Mouse (Mus musculus): ENCODE results near the gene Zfp366. TPM values are rescaled to one million over a fixed set of nuclear protein-coding genes. Genes with fewer than 3 reads are reported as not detected.
A peak's percentile ranks its signal among the peaks of the same experiment; 100 is the strongest.

Zfp366 gene
- polyA plus RNA-seq (2012; ENCODE audit: insufficient read depth, insufficient read length, missing spikeins) = 2.8 and 6.6 TPM in 2 replicates

DNA sequence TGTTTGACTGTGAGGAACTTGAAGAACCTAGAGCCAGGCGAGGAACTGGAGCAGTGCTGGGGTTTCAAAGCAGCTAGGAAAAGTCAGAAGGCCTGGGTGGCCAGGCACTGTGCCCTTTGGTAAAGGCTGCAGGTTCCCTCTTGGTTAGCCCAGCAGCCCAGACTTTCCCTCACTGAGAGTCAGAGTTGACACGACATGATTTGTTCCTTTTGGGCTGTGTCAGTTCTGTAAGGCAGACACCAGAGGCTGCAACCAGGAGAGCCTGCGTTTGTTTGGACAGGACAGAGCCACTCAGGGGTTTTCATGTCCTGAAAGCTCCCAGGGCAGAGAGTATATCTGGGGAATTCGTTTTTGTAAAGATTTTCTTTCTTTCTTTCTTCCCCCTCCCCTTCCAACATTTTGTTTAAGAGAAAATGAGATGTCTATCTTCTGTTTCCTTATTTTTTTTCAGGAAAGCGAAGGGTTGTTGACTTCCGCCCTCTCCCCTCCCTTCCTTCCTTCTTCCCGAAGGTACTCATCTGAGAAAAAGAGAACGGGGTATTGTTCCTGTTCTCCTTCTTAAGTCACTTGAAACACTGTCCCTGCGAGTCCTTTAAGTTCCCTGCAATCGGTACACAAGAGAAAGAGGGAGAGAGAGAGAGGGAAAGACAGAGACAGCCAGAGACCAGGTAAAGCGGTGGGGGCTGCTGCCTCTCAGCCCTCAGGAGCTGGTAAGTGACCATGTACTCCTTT, at the start of gene Zfp366:
TSS of gene Zfp366 (plus strand) at position 669 of the 732 bp plus-strand sequence.
- peak within 1 kb of the TSS; percentile 99 for H3K27ac ChIP-seq (replicated peaks; ENCODE audit: low read depth, low read length)
- peak within 1 kb of the TSS; percentile 80 for H3K4me3 ChIP-seq (ENCODE audit: insufficient read depth, low read depth, low read length)
- peaks cover 15% of the 10 kb centered on the region for H3K4me1 ChIP-seq (ENCODE audit: control insufficient read depth, insufficient read depth, insufficient read length, low read length)

DNA sequence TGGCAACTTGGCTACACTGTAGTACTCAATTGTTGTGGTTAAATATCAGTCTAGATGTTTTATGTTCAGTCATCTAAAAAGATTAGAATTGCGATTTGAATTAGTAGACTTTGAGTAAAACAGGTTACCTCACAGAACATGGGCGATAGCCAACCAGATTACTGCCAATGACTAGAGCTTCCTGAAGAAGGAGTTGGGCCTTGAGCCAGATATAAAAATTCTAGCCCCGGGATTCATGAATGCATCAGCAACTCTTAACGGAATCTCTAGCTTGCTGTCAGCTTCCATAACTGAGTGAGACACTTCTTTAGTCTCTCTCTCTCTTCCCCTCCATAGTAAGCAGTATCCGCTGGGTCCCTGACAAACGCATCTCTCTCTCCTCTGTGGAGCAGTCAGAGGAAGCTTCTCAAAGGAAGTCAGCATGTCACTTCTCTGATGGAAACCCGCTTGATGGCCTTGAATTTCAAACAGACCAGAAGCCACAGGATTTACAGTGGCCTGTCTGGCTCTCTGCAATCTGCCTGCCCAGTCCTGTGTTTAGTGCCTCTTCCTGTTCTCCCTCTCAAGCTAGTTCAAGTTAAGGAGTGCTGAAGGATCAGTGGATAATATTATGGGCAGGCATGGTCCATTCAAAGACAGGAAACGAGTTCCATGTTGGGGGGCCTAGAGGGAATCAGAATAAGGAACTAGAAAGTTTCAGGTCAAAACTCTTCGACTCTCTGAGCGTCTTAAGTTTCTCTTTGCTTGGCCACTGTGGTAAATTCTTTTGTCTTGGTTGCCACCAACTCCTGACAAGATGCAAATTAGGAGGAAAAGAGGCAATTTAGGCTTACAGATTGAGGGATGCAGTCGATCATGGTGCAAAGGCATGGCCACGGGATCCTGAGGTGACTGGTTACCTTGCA, 46.0 kb upstream of the Zfp366 start:
- Histone ChIP-seq H3K27ac (replicated peaks; ENCODE audit: low read depth, low read length) (no peak overlapping the region), H3K4me1 (ENCODE audit: control insufficient read depth, insufficient read depth, insufficient read length, low read length) (no peaks in the 10 kb centered on the region), H3K4me3 (ENCODE audit: insufficient read depth, low read depth, low read length) (no peak overlapping the region)

DNA sequence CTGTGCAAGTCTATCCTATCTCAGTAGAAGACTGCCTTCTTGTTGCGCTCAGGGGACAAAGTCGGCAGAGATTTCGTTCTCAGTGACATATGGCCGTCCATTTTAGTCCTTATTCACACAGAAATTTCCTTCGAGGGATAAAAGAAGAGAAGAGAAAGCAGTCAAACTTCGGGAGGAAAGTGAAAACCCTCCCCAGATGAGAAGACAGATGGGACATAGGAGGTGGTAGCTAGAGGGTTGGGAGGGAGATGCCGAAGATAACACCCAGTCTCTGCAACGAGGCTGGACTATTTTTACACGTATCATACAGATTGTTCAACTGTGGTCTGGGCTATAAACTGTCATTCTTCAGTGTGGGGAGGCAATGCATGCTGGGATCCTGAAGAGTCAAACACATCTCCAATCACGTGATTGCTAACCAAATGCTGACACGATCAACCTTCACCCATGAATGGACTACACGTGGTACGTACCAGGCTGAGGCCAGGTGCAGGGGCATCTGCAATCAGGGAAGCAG, 38.2 kb upstream of the Zfp366 start:
- Histone ChIP-seq H3K27ac (replicated peaks; ENCODE audit: low read depth, low read length) (no peak overlapping the region), H3K4me3 (ENCODE audit: insufficient read depth, low read depth, low read length) (no peak overlapping the region), H3K4me1 (ENCODE audit: control insufficient read depth, insufficient read depth, insufficient read length, low read length) (no peaks in the 10 kb centered on the region)

DNA sequence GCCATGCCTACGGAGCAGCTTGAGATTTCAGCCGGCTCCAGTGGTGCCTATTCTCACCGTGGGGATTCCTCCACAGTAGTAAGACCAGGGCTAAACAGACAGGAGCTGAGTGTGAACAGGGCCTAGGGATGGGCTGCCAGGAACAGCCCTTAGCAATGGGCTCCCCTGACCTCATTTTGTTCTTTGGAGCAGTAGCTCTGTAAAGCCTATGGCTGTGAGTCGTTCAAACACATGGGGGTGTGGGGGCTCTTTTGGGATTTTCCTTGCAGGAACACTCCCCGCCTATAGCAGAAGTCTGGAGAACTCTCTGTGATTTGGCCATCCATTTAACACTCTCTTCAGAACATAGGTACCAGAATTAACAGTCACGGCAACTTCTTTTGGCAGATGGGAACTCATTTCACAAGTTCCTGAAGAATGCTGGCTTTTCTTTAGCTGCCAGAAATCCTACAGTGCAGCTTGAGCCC, 36.9 kb upstream of the Zfp366 start:
- no peaks in the 10 kb centered on the region for H3K4me1 ChIP-seq (ENCODE audit: control insufficient read depth, insufficient read depth, insufficient read length, low read length)

DNA sequence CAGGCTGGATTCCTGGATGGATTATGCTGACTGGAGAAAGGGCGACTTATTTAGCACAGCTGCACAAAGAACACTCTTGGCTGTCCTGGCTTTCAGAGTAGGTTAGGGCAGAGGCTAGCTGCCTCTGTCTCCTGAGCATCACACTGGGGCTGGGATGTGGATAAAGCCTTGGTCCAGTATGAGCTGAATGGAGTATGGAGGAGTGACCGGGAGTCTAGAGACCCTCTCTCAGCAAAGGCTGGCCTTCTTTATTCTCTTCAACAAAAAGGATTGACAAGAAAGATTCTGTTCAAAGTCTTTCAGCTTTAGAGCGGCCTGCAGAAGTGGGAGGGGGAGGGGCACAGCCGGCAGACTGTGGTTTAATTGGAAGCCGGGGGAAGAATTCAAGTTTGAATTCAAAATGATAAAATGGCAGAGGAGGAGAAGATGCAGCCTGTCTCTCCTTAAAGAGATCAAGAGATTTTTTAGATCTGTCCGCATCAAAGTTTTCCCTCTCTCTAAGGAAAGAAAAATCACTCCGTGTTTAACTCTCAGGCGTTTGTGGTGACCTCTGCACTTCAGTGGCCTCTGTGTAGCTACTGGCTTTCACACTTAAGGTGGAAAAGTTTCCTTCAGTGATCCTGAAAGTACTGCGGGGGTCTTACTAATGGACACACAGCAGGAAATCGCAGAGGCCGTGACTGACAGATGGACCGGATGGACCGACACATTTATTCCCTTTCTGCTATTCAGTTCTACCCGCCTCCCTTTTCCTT, 34.9 kb upstream of the Zfp366 start:
- no peak overlapping the region for H3K27ac ChIP-seq (replicated peaks; ENCODE audit: low read depth, low read length)

More for the DNA sequence above, 36.9 kb upstream of the Zfp366 start:
- H3K27ac ChIP-seq (replicated peaks; ENCODE audit: low read depth, low read length) = no peak overlapping the region
- H3K4me3 ChIP-seq (ENCODE audit: insufficient read depth, low read depth, low read length) = no peak overlapping the region

DNA sequence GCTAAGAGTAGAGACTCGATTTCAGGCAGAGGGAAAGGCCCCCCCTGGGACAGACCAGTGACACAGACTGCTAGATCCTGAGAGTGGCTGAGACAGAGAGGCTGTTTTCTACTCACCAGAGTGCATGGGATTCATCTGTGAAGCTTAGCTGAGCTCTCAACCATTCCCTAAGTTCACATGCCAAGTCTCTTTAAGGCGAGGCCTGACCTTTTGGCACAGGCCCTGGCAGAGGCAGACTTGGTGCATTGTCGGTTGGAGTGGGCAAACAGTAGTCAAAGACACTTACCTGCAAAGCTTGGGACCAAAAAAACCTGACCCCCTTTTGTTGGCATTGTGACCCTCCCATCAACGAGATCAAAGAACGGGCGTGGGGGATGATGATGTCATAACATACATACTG, 34.0 kb upstream of the Zfp366 start:
- no peak overlapping the region for H3K4me3 ChIP-seq (ENCODE audit: insufficient read depth, low read depth, low read length)
- no peaks in the 10 kb centered on the region for H3K4me1 ChIP-seq (ENCODE audit: control insufficient read depth, insufficient read depth, insufficient read length, low read length)
- H3K27ac ChIP-seq (replicated peaks; ENCODE audit: low read depth, low read length) = no peak overlapping the region

More for the DNA sequence above, 34.9 kb upstream of the Zfp366 start:
- H3K4me1 ChIP-seq (ENCODE audit: control insufficient read depth, insufficient read depth, insufficient read length, low read length) = no peaks in the 10 kb centered on the region
- no peak overlapping the region for H3K4me3 ChIP-seq (ENCODE audit: insufficient read depth, low read depth, low read length)

DNA sequence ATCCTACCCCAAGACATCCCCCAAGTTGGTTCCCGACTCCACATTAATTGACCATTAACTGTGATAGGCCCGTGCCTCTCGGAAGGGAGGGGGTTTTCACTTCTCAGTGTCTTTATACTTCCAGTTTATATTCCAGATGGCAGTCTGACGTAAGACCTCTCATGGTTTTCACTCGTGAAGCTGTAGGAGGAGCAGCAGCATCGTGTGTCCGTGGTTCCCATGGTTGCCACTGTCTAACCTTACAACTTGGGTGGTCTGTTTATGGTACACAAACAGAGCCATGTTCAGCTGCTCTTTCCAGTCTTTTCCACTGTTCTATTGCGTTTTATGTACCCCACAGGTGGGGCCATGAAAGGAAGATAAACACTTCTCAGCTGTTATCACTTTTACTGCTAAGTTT, 33.5 kb upstream of the Zfp366 start:
- H3K27ac ChIP-seq (replicated peaks; ENCODE audit: low read depth, low read length) = no peak overlapping the region
- no peaks in the 10 kb centered on the region for H3K4me1 ChIP-seq (ENCODE audit: control insufficient read depth, insufficient read depth, insufficient read length, low read length)
- H3K4me3 ChIP-seq (ENCODE audit: insufficient read depth, low read depth, low read length) = no peak overlapping the region

DNA sequence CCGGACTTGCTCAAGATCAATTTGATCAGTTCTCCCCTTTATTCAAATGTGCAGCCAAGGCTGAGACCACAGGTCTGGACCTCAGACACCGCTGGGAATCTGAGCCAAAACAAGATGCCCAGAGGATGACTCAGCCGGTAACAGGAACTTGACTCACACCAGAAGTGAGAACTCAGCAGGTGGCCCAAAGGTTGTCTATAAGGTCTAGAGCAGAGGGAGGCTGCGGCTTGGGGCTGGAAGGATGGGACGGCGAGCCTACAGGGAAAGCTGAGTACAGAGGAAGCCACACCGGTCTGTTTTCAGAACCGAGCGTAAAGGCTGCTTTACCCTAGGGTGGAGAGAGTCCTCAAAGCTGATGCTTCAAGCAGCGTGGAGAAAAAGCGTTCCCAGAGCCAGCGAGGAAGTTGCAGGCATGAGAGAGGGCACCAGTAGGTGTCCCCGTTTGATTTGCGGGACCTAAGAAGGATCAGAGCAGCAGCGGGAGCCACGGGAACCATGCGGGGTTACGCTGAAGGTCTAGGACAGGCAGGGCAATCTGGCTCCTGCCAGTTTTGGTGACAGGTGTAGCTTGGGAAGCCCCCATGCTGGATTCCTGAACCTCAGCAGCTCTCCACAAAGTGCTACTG, 32.2 kb upstream of the Zfp366 start:
- Histone ChIP-seq H3K4me3 (ENCODE audit: insufficient read depth, low read depth, low read length) (no peak overlapping the region), H3K27ac (replicated peaks; ENCODE audit: low read depth, low read length) (no peak overlapping the region)

DNA sequence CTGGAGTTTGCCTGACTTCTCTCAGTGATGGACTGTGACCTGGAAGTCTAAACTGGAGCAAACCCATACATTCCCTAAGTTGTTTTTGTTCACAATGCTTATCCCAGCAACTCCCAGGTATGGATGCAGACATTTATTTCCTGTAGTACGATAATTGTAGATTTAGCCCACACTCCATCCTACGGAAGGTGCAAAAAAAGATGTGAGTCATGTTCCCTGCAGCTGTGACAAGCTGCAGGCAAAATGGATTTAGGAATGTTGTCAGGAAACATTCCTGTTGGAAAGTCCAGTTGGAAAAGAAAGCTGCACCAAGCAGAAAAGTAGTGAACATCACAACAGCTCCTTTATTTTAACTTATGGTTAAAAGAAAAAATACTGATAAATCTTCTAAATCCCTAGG, 26.9 kb upstream of the Zfp366 start:
- no peaks in the 10 kb centered on the region; the same call in 1 of the 2 replicates for H3K4me1 ChIP-seq (ENCODE audit: control insufficient read depth, insufficient read depth, insufficient read length, low read length)
- no peak overlapping the region for H3K4me3 ChIP-seq (ENCODE audit: insufficient read depth, low read depth, low read length)
- H3K27ac ChIP-seq (replicated peaks; ENCODE audit: low read depth, low read length) = no peak overlapping the region

More for the DNA sequence above, 32.2 kb upstream of the Zfp366 start:
- no peaks in the 10 kb centered on the region for H3K4me1 ChIP-seq (ENCODE audit: control insufficient read depth, insufficient read depth, insufficient read length, low read length)

DNA sequence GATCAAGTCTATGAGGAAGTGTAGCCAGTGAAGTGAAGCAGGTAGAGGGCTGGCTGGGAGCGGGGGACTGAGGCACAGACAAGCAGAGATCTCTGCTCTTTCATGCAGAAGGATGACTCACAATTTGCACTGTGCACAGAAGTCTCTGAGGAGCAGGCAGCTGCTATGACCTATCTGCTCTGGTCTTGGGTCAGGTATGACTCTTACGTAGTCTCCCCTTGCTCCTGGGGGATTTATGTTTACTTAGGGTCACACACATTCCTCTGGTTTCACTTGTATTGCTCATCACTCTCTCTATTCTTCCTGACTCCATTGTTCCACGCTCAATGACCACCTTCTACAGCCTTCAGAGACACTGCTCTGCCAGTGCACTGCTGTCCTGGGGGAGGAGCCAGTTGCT, 25.9 kb upstream of the Zfp366 start:
- H3K27ac ChIP-seq (replicated peaks; ENCODE audit: low read depth, low read length) = no peak overlapping the region
- H3K4me1 ChIP-seq (ENCODE audit: control insufficient read depth, insufficient read depth, insufficient read length, low read length) = no peaks in the 10 kb centered on the region; the same call in 1 of the 2 replicates
- no peak overlapping the region for H3K4me3 ChIP-seq (ENCODE audit: insufficient read depth, low read depth, low read length)

DNA sequence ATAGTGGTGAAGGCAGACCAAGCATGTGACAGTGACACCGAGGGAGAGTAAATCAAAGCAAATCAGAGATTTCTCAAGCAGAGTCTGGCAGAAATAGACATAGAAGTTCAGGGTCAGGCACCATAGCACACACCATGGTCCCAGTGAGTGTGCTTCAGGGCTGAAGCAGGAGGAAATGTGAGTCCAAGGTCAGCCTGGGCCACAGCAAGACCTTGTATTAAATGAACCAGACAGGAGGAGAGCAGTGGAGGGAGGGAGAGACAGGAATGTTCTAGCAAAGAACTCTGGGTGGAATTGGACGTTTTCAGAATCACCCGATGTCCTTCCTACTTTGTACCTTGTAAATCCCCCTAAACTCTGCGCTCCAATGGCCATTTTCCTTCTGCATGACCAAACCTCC, 21.6 kb upstream of the Zfp366 start:
- Histone ChIP-seq H3K27ac (replicated peaks; ENCODE audit: low read depth, low read length) (no peak overlapping the region), H3K4me3 (ENCODE audit: insufficient read depth, low read depth, low read length) (no peak overlapping the region), H3K4me1 (ENCODE audit: control insufficient read depth, insufficient read depth, insufficient read length, low read length) (no peaks in the 10 kb centered on the region; the same call in 1 of the 2 replicates)

DNA sequence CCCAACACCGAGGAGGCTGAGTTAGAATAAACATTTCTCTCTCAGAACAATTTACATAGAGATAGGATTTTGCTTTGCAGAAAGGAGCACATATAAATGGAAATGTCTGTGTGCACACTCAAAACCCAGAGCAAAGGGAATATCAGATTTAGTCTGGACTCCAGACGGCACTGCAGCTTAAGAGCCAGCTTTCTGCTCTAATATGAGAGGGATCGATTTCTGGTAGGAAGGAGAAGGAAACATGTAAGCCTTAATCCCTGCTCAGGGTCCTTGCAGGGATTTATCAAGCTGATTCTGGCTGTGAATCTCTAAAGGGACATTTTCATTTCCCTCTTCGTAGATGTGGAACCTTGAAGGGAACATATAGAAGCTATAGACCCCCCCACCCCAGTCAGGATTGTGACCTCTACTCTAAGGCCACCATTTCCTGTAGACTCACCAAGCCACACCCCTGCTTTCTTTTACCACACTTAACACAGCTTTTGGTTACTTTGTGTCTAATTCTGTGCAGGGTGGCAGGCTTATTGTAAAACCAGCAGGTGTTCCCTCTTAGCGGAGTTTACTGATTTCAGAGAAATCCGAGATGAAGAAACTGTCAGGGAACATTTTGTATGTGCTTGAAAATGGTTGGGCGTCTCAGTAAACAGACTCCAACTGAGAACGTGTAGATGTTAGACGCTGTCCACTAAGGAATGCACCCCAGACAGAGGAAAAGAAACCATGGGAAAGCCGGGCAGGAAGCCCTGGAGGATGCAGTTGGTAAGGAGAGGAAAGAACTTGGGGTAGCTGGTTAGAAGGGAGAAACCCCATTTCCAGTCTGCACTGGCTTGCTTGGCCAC, 20.9 kb upstream of the Zfp366 start:
- Histone ChIP-seq H3K4me1 (ENCODE audit: control insufficient read depth, insufficient read depth, insufficient read length, low read length) (no peaks in the 10 kb centered on the region; the same call in 1 of the 2 replicates), H3K4me3 (ENCODE audit: insufficient read depth, low read depth, low read length) (no peak overlapping the region), H3K27ac (replicated peaks; ENCODE audit: low read depth, low read length) (no peak overlapping the region)

DNA sequence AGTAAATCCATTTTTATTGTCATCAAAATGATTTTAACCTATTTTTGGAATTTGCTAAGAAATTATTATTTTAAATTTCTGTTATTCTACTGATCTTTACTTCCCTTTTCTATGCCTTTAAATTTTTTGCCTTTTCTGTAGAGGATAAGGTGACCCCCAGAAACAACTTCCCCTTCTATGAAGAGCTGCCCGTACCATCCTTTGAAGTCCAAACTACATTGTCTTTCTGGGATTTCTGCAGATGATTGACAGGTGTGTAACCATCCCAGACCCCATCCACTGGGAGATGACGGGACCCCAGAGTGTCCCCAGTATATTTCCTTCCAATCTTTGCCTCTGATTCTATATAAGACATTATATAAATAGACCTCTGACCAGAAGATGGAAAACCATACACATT, 20.3 kb upstream of the Zfp366 start:
- Histone ChIP-seq H3K4me3 (ENCODE audit: insufficient read depth, low read depth, low read length) (no peak overlapping the region), H3K27ac (replicated peaks; ENCODE audit: low read depth, low read length) (no peak overlapping the region), H3K4me1 (ENCODE audit: control insufficient read depth, insufficient read depth, insufficient read length, low read length) (no peaks in the 10 kb centered on the region; the same call in 1 of the 2 replicates)

All from brown adipose tissue, adult 24 weeks (tissue).